8 mouse cellular contexts compared by ENCODE assay signal in genomic region chr6:148211897-148212680, GRCm38 (mm10). TPM values are rescaled to one million over a fixed set of nuclear protein-coding genes. Genes with fewer than 3 reads are reported as not detected.
DNase-seq lines count a peak whose midpoint lies in the region; ATAC-seq and TF ChIP-seq lines count a peak whose summit lies in the region.

Gene Ergic2 (minus strand): TSS chr6:148212374.

- no peaks in the 10 kb centered on the region for H3K9me3 ChIP-seq in ES-Bruce4 (replicated peaks; ENCODE audit: control insufficient read depth, insufficient read depth, low read length, poor library complexity, severe bottlenecking)
- H3K9me3 ChIP-seq in forebrain, embryonic 13.5 days (replicated peaks), result no peaks in the 10 kb centered on the region
- H3K9me3 ChIP-seq in liver, postnatal 0 days (ENCODE audit: low read length), result no peaks in the 10 kb centered on the region
- no peaks in the 10 kb centered on the region for H3K9me3 ChIP-seq in neural tube, embryonic 14.5 days (ENCODE audit: control insufficient read depth, low read length)

- peak within 1 kb of the TSS; percentile 97 for H3K4me3 ChIP-seq in ES-Bruce4 (ENCODE audit: low read depth, low read length)
- peak within 1 kb of the TSS; percentile 97 for H3K4me3 ChIP-seq in forebrain, embryonic 13.5 days
- H3K4me3 ChIP-seq in liver, postnatal 0 days (ENCODE audit: low read depth, low read length), result peak within 1 kb of the TSS; percentile 99
- H3K4me3 ChIP-seq in neural tube, embryonic 14.5 days (ENCODE audit: low read depth, low read length), result peak within 1 kb of the TSS; percentile 98

- no peak for TF ChIP-seq EP300 in ES-Bruce4 (IDR thresholded peaks at IDR 0.05; ENCODE audit: insufficient read depth, low read depth, low read length)
- peak; percentile 90 for TF ChIP-seq EP300 in liver, postnatal 0 days (IDR thresholded peaks at IDR 0.05; ENCODE audit: low read depth)

- DNase-seq in heart, postnatal 10 days, result peak; percentile 99
- DNase-seq in large intestine, adult 2 months (ENCODE audit: low read depth, low spot score), result peak; percentile 98
- peak; percentile 96 for DNase-seq in liver, postnatal 0 days
- DNase-seq in testis, postnatal 10 days (ENCODE audit: low spot score), result peak; percentile 96

- H3K27ac ChIP-seq in ES-Bruce4 (ENCODE audit: insufficient read depth, low read length), result peak within 1 kb of the TSS; percentile 79
- H3K27ac ChIP-seq in forebrain, embryonic 13.5 days, result peak within 1 kb of the TSS; percentile 83
- peak within 1 kb of the TSS; percentile 95 for H3K27ac ChIP-seq in liver, postnatal 0 days (ENCODE audit: low read depth)
- peak within 1 kb of the TSS; percentile 92 for H3K27ac ChIP-seq in neural tube, embryonic 14.5 days (ENCODE audit: low read depth, low read length)

- under 1% methylated on average over 61 of the region's 61 CpGs for WGBS in forebrain, embryonic 13.5 days
- under 1% methylated on average over 61 of the region's 61 CpGs for WGBS in large intestine, adult 2 months
- WGBS in liver, postnatal 0 days (ENCODE audit: insufficient replicate concordance), result under 1% methylated on average over 61 of the region's 61 CpGs
- WGBS in neural tube, embryonic 14.5 days, result under 1% methylated on average over 61 of the region's 61 CpGs

- H3K4me1 ChIP-seq in ES-Bruce4 (ENCODE audit: control insufficient read depth, insufficient read depth, low read length), result no peaks in the 10 kb centered on the region
- peaks cover 23% of the 10 kb centered on the region for H3K4me1 ChIP-seq in forebrain, embryonic 13.5 days
- peaks cover 23% of the 10 kb centered on the region for H3K4me1 ChIP-seq in liver, postnatal 0 days (ENCODE audit: insufficient read depth)
- peaks cover 18% of the 10 kb centered on the region for H3K4me1 ChIP-seq in neural tube, embryonic 14.5 days (ENCODE audit: control insufficient read depth, insufficient read depth, low read length)

- no peak for TF ChIP-seq POLR2A in ES-Bruce4 (IDR thresholded peaks at IDR 0.05; ENCODE audit: insufficient read depth, low read length)

- H3K36me3 ChIP-seq in ES-Bruce4 (ENCODE audit: control insufficient read depth, insufficient read depth, low read length, poor library complexity, severe bottlenecking), result no peaks in the 10 kb centered on the region
- no peaks in the 10 kb centered on the region for H3K36me3 ChIP-seq in forebrain, embryonic 13.5 days (ENCODE audit: poor library complexity, severe bottlenecking)
- H3K36me3 ChIP-seq in liver, postnatal 0 days (replicated peaks; ENCODE audit: insufficient read depth, low read length), result no peaks in the 10 kb centered on the region; the same call in 1 of the 2 replicates
- no peaks in the 10 kb centered on the region for H3K36me3 ChIP-seq in neural tube, embryonic 14.5 days (ENCODE audit: control insufficient read depth, insufficient read depth, low read length)

- peak within 1 kb of the TSS; percentile 69 for H3K4me2 ChIP-seq in forebrain, embryonic 13.5 days
- peak within 1 kb of the TSS; percentile 91 for H3K4me2 ChIP-seq in liver, postnatal 0 days (ENCODE audit: low read depth, low read length)
- H3K4me2 ChIP-seq in neural tube, embryonic 14.5 days (ENCODE audit: low read depth, low read length), result peak within 1 kb of the TSS; percentile 80

- no peaks in the 10 kb centered on the region for H3K27me3 ChIP-seq in ES-Bruce4 (ENCODE audit: control insufficient read depth, insufficient read depth, low read length, poor library complexity, severe bottlenecking)
- H3K27me3 ChIP-seq in forebrain, embryonic 13.5 days, result no peaks in the 10 kb centered on the region
- H3K27me3 ChIP-seq in liver, postnatal 0 days (ENCODE audit: insufficient read depth, low read length), result no peaks in the 10 kb centered on the region
- no peaks in the 10 kb centered on the region for H3K27me3 ChIP-seq in neural tube, embryonic 14.5 days (ENCODE audit: control insufficient read depth, insufficient read depth, low read length)

- TF ChIP-seq CTCF in ES-Bruce4 (IDR thresholded peaks at IDR 0.05; ENCODE audit: low read depth, low read length), result no peak
- no peak for TF ChIP-seq CTCF in liver, postnatal 0 days (IDR thresholded peaks at IDR 0.05; ENCODE audit: low read depth)

- H3K9ac ChIP-seq in ES-Bruce4 (ENCODE audit: low read depth, poor library complexity, severe bottlenecking), result peak within 1 kb of the TSS; percentile 87
- H3K9ac ChIP-seq in forebrain, embryonic 13.5 days, result peak within 1 kb of the TSS; percentile 97
- H3K9ac ChIP-seq in liver, postnatal 0 days (replicated peaks), result peak within 1 kb of the TSS; percentile 100
- peak within 1 kb of the TSS; percentile 97 for H3K9ac ChIP-seq in neural tube, embryonic 14.5 days (replicated peaks; ENCODE audit: low read depth, low read length)

- ATAC-seq in cerebellum, adult (ENCODE audit: insufficient number of reproducible peaks, low FRiP score, low TSS enrichment), result peak; percentile 96
- ATAC-seq in forebrain, embryonic 13.5 days, result peak; percentile 98
- peak; percentile 98 for ATAC-seq in liver, postnatal 0 days
- ATAC-seq in neural tube, embryonic 14.5 days (ENCODE audit: low read depth), result peak; percentile 99

- intact Hi-C loops in heart, postnatal 10 days (cut with DNase I), result loop anchor here (1.0 to 5.0 kb wide), 2 partner anchors 619 to 685 kb away; partner anchors contain the start of genes Caprin2 and Ipo8

RNA-seq across cellular contexts. Expression of gene Ergic2, which starts in this region (rescaled TPM):
- polyA plus RNA-seq in ES-Bruce4 (2011; ENCODE audit: insufficient read depth, insufficient read length, low read depth, missing spikeins), result 110 and 119 TPM in 2 replicates
- polyA plus RNA-seq in forebrain, embryonic 13.5 days (2015; fragmentation: Nextera tagmentation; extraction: Ambion mirVana), result 190 and 208 TPM in 2 replicates
- total RNA-seq in heart, postnatal 10 days (2021), result 10 to 100 TPM; 60.1 to 70.2 TPM
- polyA plus RNA-seq in large intestine, adult 2 months (2012; rRNA removed), result 23.4 and 38.7 TPM in 2 replicates
- 102 TPM in 2 replicates for polyA plus RNA-seq in liver, postnatal 0 days (2015; fragmentation: Nextera tagmentation; extraction: Ambion mirVana)
- 218 and 219 TPM in 2 replicates for polyA plus RNA-seq in neural tube, embryonic 14.5 days (2014; fragmentation: Nextera tagmentation; extraction: Ambion mirVana)

Comparison
In these comparisons a context has a peak if more than half of its experiments do, and no peak if none do; other contexts are left out.
1. Peak in every context shown above with its lines: DNase-seq, ATAC-seq, H3K4me3 ChIP-seq and H3K27ac ChIP-seq.